Mouse (Mus musculus) embryonic facial prominence, embryonic 14.5 days (tissue): ENCODE data around the gene Gm20388. TPM values are rescaled to one million over a fixed set of nuclear protein-coding genes. Genes with fewer than 3 reads are reported as not detected.

ENCODE experiments used
- ATAC-seq: fragments of 200-750 bp; cut with Nextera tagmentation; 2 replicates; pipeline ENCODE4 v1.8.0; 2017; ENCODE audit warnings: low read depth, moderate number of reproducible peaks, moderate TSS enrichment
- DNase-seq: peaks from one replicate; pipeline ENCODE4 v3.0.0-alpha.2; 2015; ENCODE audit warnings: low spot score
- H3K27ac ChIP-seq: fragments of 300-500 bp; sonication (generic); replicated peaks from 2 replicates; pipeline ENCODE4 v1.5.1; 2014; ENCODE audit warnings: low read depth, mild to moderate bottlenecking, low read length, moderate library complexity
- H3K27me3 ChIP-seq: fragments of 300-500 bp; sonication (generic); replicated peaks from 2 replicates; pipeline ENCODE4 v1.6.1; 2014; ENCODE audit warnings: low read length; ENCODE audit not compliant: control insufficient read depth, insufficient read depth
- H3K36me3 ChIP-seq: fragments of 300-500 bp; sonication (generic); 2 replicates; pipeline ENCODE4 v1.6.1; 2014; ENCODE audit warnings: low read length, mixed read lengths; ENCODE audit not compliant: control insufficient read depth, insufficient read depth
- H3K4me1 ChIP-seq: fragments of 300-500 bp; sonication (generic); 2 replicates; pipeline ENCODE4 v1.6.1; 2014; ENCODE audit warnings: antibody characterized with exemption, low read length; ENCODE audit not compliant: control insufficient read depth, insufficient read depth
- H3K4me2 ChIP-seq: fragments of 300-500 bp; sonication (generic); 2 replicates; pipeline ENCODE4 v1.6.1; 2014; ENCODE audit warnings: low read depth, mild to moderate bottlenecking, low read length, moderate library complexity, mixed read lengths
- H3K4me3 ChIP-seq: fragments of 300-500 bp; sonication (generic); 2 replicates; pipeline ENCODE4 v1.5.1; 2014; ENCODE audit warnings: low read depth, mild to moderate bottlenecking, low read length
- H3K9ac ChIP-seq: fragments of 300-500 bp; sonication (generic); 2 replicates; pipeline ENCODE4 v1.6.1; 2014; ENCODE audit warnings: low read depth, mild to moderate bottlenecking, low read length, moderate library complexity, mixed read lengths
- H3K9me3 ChIP-seq: fragments of 300-500 bp; sonication (generic); 2 replicates; pipeline ENCODE4 v1.6.1; 2016; ENCODE audit warnings: low read length; ENCODE audit not compliant: control insufficient read depth
- WGBS: fragments of 180-500 bp; shearing (Covaris S2); extraction: QIAGEN DNeasy Blood & Tissue Kit; methylation state at CpG from one replicate; pipeline ENCODE4 v1.1.7; 2014; 5-methylcytosine and 5-hydroxymethylcytosine counted together
- polyA plus RNA-seq: library from polyadenylated mRNA; unstranded; fragments of >200 nt; fragmentation: Nextera tagmentation; extraction: Ambion mirVana; gene quantifications from 2 replicates; pipeline ENCODE4 v1.2.1, GENCODE M21; 2014

Gm20388 gene
- polyA plus RNA-seq, 1 experiment from 2014 or later = not detected

GRCm38 (mm10) chr8:121832503-121832902, 1921.9 kb downstream of the Gm20388 start:
- no peak overlapping the region for H3K27ac ChIP-seq
- H3K9me3 ChIP-seq = no peaks in the 10 kb centered on the region
- no peak overlapping the region for H3K4me2 ChIP-seq
- ATAC-seq = no peak
- no peaks in the 10 kb centered on the region for H3K27me3 ChIP-seq
- DNase-seq = peak; percentile 68
- peaks cover 8% of the 10 kb centered on the region for H3K4me1 ChIP-seq
- H3K4me3 ChIP-seq = no peak overlapping the region
- no peaks in the 10 kb centered on the region for H3K36me3 ChIP-seq
- WGBS = 14% methylated on average over 6 of the region's 6 CpGs
- H3K9ac ChIP-seq = no peak overlapping the region

GRCm38 (mm10) chr8:121841242-121841641, 1930.6 kb downstream of the Gm20388 start:
- DNase-seq (no peak), ATAC-seq (no peak)
- WGBS = 51% methylated on average over 8 of the region's 8 CpGs
- H3K9ac ChIP-seq = no peak overlapping the region
- no peaks in the 10 kb centered on the region for H3K36me3 ChIP-seq
- H3K27ac ChIP-seq = no peak overlapping the region
- no peaks in the 10 kb centered on the region for H3K4me1 ChIP-seq
- H3K9me3 ChIP-seq = no peaks in the 10 kb centered on the region
- no peak overlapping the region for H3K4me3 ChIP-seq
- H3K27me3 ChIP-seq = no peaks in the 10 kb centered on the region
- H3K4me2 ChIP-seq = no peak overlapping the region

- no peaks in the 10 kb centered on the region for H3K4me1 ChIP-seq
- no peak overlapping the region for H3K4me2 ChIP-seq
- no peak for ATAC-seq
- H3K9me3 ChIP-seq = no peaks in the 10 kb centered on the region
- H3K36me3 ChIP-seq = no peaks in the 10 kb centered on the region
- no peak overlapping the region for H3K27ac ChIP-seq
- DNase-seq = no peak
- H3K9ac ChIP-seq = no peak overlapping the region
- no peaks in the 10 kb centered on the region for H3K27me3 ChIP-seq
- H3K4me3 ChIP-seq = no peak overlapping the region
- 81% methylated on average over 8 of the region's 8 CpGs for WGBS
Measured at GRCm38 (mm10) chr8:121842064-121842955, 1931.7 kb downstream of the Gm20388 start.

- Histone ChIP-seq H3K4me2 (no peak overlapping the region), H3K4me3 (no peak overlapping the region), H3K4me1 (no peaks in the 10 kb centered on the region), H3K36me3 (no peaks in the 10 kb centered on the region), H3K27me3 (no peaks in the 10 kb centered on the region), H3K9ac (no peak overlapping the region), H3K27ac (no peak overlapping the region), H3K9me3 (no peaks in the 10 kb centered on the region)
- 78% methylated on average over 3 of the region's 3 CpGs for WGBS
- DNase-seq (no peak), ATAC-seq (no peak)
Measured at GRCm38 (mm10) chr8:121843184-121843733, 1932.6 kb downstream of the Gm20388 start.

GRCm38 (mm10) chr8:121844765-121845164, 1934.1 kb downstream of the Gm20388 start:
- Histone ChIP-seq H3K4me3 (no peak overlapping the region), H3K27me3 (no peaks in the 10 kb centered on the region), H3K9me3 (no peaks in the 10 kb centered on the region), H3K27ac (no peak overlapping the region), H3K4me2 (no peak overlapping the region), H3K36me3 (no peaks in the 10 kb centered on the region), H3K4me1 (no peaks in the 10 kb centered on the region), H3K9ac (no peak overlapping the region)
- no peak for DNase-seq
- no peak for ATAC-seq
- 68% methylated on average over 5 of the region's 7 CpGs for WGBS

- H3K36me3 ChIP-seq = no peaks in the 10 kb centered on the region
- H3K9ac ChIP-seq = no peak overlapping the region
- no peak for ATAC-seq
- no peaks in the 10 kb centered on the region for H3K27me3 ChIP-seq
- no peak overlapping the region for H3K27ac ChIP-seq
- no peak overlapping the region for H3K4me2 ChIP-seq
- H3K4me3 ChIP-seq = no peak overlapping the region
- H3K4me1 ChIP-seq = no peaks in the 10 kb centered on the region
- no peak for DNase-seq
- H3K9me3 ChIP-seq = no peaks in the 10 kb centered on the region
Measured at GRCm38 (mm10) chr8:121846815-121847214, 1936.2 kb downstream of the Gm20388 start.

- H3K36me3 ChIP-seq = no peaks in the 10 kb centered on the region
- H3K9ac ChIP-seq = no peak overlapping the region
- no peak overlapping the region for H3K4me2 ChIP-seq
- no peak overlapping the region for H3K4me3 ChIP-seq
- no peaks in the 10 kb centered on the region for H3K9me3 ChIP-seq
- no peaks in the 10 kb centered on the region for H3K27me3 ChIP-seq
- no peaks in the 10 kb centered on the region for H3K4me1 ChIP-seq
- no peak overlapping the region for H3K27ac ChIP-seq
- ATAC-seq = no peak
- no peak for DNase-seq
- WGBS = 70% methylated on average over 10 of the region's 10 CpGs
Measured at GRCm38 (mm10) chr8:121847261-121847822, 1936.7 kb downstream of the Gm20388 start.

- H3K4me3 ChIP-seq = no peak overlapping the region
- no peaks in the 10 kb centered on the region for H3K36me3 ChIP-seq
- no peaks in the 10 kb centered on the region for H3K4me1 ChIP-seq
- no peaks in the 10 kb centered on the region for H3K27me3 ChIP-seq
- 60% methylated on average over 6 of the region's 6 CpGs for WGBS
- no peaks in the 10 kb centered on the region for H3K9me3 ChIP-seq
- H3K27ac ChIP-seq = no peak overlapping the region
- no peak overlapping the region for H3K4me2 ChIP-seq
- no peak for DNase-seq
- no peak for ATAC-seq
- no peak overlapping the region for H3K9ac ChIP-seq
Measured at GRCm38 (mm10) chr8:121847987-121848386, 1937.3 kb downstream of the Gm20388 start.
